Mouse (Mus musculus) testis, postnatal 10 days (tissue): ENCODE results near the gene Olfr1200.

Experiments used
- DNase-seq: peaks from one replicate; pipeline ENCODE4 v3.0.0; 2021; ENCODE audit warnings: low spot score

The Olfr1200 gene

DNA sequence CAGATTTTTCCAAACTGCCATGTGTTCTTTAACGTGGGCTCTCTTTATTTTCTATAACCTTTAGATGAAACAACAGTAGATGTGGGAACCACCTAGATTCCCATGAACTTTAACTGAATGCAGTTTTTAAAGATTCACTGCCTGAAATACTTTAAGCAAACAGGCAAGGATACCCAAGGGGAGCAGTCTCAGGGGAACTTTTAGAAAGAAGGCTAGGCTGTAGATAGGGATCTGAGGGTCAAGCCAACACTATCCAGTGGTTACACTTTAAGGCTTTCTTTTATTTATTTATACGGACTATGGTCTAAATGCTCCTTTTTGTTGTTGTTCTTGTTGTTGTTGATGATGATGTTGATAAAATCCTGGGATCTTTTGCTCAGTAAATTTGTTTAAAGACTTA lies at the start of gene Olfr1200:
TSS of gene Olfr1200 (minus strand) at position 101 of the 400 bp plus-strand sequence.
- DNase-seq, result no peak

DNA sequence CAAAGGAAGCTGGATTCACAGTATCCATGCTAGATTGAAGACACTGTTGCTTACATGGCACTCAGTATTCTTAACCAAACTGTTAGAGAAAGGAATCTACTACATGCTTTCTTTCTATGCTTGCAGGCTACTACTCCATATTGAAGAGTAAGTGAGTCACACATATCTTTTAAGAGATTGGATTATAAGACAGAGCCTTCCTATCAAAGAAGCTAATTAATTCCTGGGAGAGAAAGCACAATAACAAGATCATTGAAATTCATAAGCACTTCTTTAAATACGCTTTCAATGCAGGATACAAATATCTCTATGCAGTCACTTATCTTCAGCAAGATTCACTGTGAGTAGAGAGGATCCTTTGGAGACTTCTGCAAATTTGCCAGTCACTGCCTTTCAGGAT lies 43.9 kb upstream of the Olfr1200 start, which contains the start of gene Olfr1202:
TSS of gene Olfr1202 (plus strand) at position 301 of the 400 bp plus-strand sequence.
- no peak for DNase-seq

DNA sequence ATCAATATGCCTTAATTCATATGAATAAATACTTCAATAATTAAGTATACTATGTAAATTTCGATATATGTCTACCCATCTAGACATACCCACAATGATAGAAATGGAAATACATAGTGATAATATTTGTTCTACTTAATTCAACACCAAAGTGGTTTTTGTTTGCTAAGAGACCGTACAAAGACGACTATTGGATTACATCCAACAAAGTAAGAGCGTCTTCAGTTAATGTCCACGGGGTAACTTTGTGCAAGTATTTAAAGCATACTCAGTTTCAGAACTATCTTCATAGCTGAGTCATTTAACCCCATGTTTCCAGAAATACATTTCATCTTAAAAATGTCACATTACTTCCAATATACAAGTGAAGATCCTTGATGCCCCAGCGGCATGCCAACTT lies 22.4 kb upstream of the Olfr1200 start, which contains the start of gene Olfr1201:
TSS of gene Olfr1201 (plus strand) at position 301 of the 400 bp plus-strand sequence.
- DNase-seq, result no peak

DNA sequence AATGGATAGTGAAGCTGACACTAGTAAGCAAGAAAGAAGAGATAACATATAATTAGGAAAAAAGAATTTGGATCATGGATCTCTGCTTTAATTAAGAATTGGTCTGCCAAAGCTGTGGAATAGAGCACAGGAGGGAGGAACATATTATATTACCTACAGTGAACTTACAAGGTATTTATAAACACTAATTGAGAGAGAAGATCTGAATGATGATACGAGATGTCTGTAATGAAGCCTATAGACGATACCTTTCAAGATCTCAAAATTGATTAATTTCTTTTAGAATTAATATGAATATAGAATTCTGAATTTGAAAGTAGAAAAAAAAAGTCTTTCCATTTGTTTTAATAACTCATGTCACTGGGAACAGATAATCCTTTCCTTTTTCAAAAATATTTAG lies 9.9 kb downstream of the Olfr1200 start, which contains the start of gene Olfr1199:
TSS of gene Olfr1199 (minus strand) at position 101 of the 400 bp plus-strand sequence.
- DNase-seq, result no peak

DNA sequence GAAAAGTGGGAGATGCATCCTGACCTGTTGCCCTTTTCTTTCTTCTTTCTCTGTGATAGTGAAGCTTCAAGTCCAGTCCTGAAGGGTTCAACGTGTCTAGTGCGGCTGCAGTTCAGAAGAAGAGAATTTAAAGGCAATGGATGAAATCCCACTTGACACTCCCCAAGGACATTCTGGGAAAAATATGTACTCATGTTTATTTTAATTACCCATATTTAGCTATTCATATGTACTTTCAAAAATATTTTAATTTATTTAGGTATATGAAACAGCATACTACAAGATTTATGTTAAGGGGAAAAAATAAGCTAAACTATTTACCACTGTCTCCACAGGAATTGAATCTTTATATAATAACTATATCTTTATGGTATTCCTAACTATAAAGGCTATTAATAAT lies 19.0 kb downstream of the Olfr1200 start, which contains the start of gene Olfr1198:
TSS of gene Olfr1198 (minus strand) at position 101 of the 400 bp plus-strand sequence.
- no peak for DNase-seq

DNA sequence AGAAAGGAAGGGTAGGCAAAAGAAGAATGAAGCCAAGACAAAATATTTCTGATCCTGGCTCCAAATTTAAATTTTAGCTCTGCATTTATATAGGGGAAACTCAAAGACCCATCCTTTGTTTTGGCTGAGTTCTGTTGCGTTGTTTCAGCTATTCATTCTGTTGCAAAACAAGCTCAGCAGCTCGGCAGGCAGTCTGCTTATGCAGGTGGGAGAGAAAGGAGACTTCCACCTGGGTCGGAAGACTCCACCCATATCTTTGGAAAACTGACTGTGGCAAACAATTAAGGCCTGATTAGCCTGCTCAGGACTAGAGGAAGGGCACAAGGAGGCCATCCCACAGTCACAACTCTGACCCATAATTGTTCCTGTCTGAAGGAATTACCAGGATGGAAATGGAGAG lies 26.9 kb downstream of the Olfr1200 start:
- DNase-seq, result no peak

DNA sequence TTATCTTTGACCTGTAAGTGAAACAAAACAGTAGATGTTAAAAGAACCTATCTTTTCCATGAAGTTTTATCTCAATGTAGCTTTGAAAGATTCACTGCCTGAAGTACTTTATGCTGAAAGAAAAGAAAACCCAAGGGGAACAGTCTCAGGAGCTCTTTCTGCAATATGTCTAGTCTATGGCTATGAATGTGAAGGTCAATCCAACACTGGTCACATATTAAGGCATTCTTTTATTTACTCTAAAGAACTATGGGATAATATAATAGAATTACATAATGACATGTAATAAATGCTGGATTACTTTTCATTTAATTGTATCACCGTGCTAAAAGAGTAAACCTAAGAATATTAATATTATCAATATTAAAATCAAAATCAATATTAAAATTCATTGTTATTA lies 38.0 kb downstream of the Olfr1200 start, which contains the start of gene Olfr1197:
TSS of gene Olfr1197 (minus strand) at position 101 of the 400 bp plus-strand sequence.
- DNase-seq, result no peak
